Mouse (Mus musculus): ENCODE data around the gene Lmntd1. TPM values are rescaled to one million over a fixed set of nuclear protein-coding genes. Genes with fewer than 3 reads are reported as not detected.

The Lmntd1 gene
- polyA plus RNA-seq, 1 experiment = 0.04 TPM

- Histone ChIP-seq H3K27ac (ENCODE audit: insufficient read depth, low read length) (no peak overlapping the region), H3K4me3 (ENCODE audit: extremely low read depth, insufficient read depth, insufficient read length) (no peak overlapping the region), H3K27me3 (ENCODE audit: control insufficient read depth, insufficient read depth, low read length) (no peaks in the 10 kb centered on the region), H3K36me3 (ENCODE audit: control insufficient read depth, insufficient read depth, low read length) (no peaks in the 10 kb centered on the region), H3K4me1 (ENCODE audit: control insufficient read depth, insufficient read depth, insufficient read length) (no peaks in the 10 kb centered on the region)
- TF ChIP-seq POLR2A (IDR thresholded peaks at IDR 0.05; ENCODE audit: low read depth, low read length) (no peak), CTCF (IDR thresholded peaks at IDR 0.05; ENCODE audit: extremely low read depth, insufficient read depth, insufficient read length, insufficient replicate concordance) (no peak)
- no peak for DNase-seq (ENCODE audit: low read depth in 1 of 2, low spot score in 2 of 2)
- whole genome bisulfite sequencing = 88% methylated on average over 15 of the region's 15 CpGs
Measured at GRCm38 (mm10) chr6:145481938-145482337, 132.2 kb downstream of the Lmntd1 start.

GRCm38 (mm10) chr6:145478821-145479271, 135.3 kb downstream of the Lmntd1 start:
- Histone ChIP-seq H3K27me3 (ENCODE audit: control insufficient read depth, insufficient read depth, low read length) (no peaks in the 10 kb centered on the region), H3K36me3 (ENCODE audit: control insufficient read depth, insufficient read depth, low read length) (no peaks in the 10 kb centered on the region), H3K4me1 (ENCODE audit: control insufficient read depth, insufficient read depth, insufficient read length) (no peaks in the 10 kb centered on the region), H3K27ac (ENCODE audit: insufficient read depth, low read length) (no peak overlapping the region), H3K4me3 (ENCODE audit: extremely low read depth, insufficient read depth, insufficient read length) (no peak overlapping the region)
- no peak for DNase-seq (ENCODE audit: low read depth in 1 of 2, low spot score in 2 of 2)
- 70% methylated on average over 4 of the region's 4 CpGs for WGBS
- TF ChIP-seq CTCF (IDR thresholded peaks at IDR 0.05; ENCODE audit: extremely low read depth, insufficient read depth, insufficient read length, insufficient replicate concordance) (no peak), POLR2A (IDR thresholded peaks at IDR 0.05; ENCODE audit: low read depth, low read length) (no peak)

- Histone ChIP-seq H3K27ac (ENCODE audit: insufficient read depth, low read length) (no peak overlapping the region), H3K4me1 (ENCODE audit: control insufficient read depth, insufficient read depth, insufficient read length) (no peaks in the 10 kb centered on the region), H3K4me3 (ENCODE audit: extremely low read depth, insufficient read depth, insufficient read length) (no peak overlapping the region), H3K36me3 (ENCODE audit: control insufficient read depth, insufficient read depth, low read length) (no peaks in the 10 kb centered on the region), H3K27me3 (ENCODE audit: control insufficient read depth, insufficient read depth, low read length) (no peaks in the 10 kb centered on the region)
- no peak for DNase-seq (ENCODE audit: low read depth in 1 of 2, low spot score in 2 of 2)
- TF ChIP-seq CTCF (IDR thresholded peaks at IDR 0.05; ENCODE audit: extremely low read depth, insufficient read depth, insufficient read length, insufficient replicate concordance) (no peak), POLR2A (IDR thresholded peaks at IDR 0.05; ENCODE audit: low read depth, low read length) (no peak)
- WGBS = 85% methylated on average over 10 of the region's 10 CpGs
Measured at GRCm38 (mm10) chr6:145477367-145477905, 136.7 kb downstream of the Lmntd1 start.

GRCm38 (mm10) chr6:145471638-145472247, 142.4 kb downstream of the Lmntd1 start:
- WGBS = 88% methylated on average over 11 of the region's 11 CpGs

GRCm38 (mm10) chr6:145469260-145469943, 144.7 kb downstream of the Lmntd1 start:
- no peak overlapping the region for H3K27ac ChIP-seq (ENCODE audit: insufficient read depth, low read length)
- H3K27me3 ChIP-seq (ENCODE audit: control insufficient read depth, insufficient read depth, low read length) = no peaks in the 10 kb centered on the region
- H3K4me3 ChIP-seq (ENCODE audit: extremely low read depth, insufficient read depth, insufficient read length) = no peak overlapping the region
- no peaks in the 10 kb centered on the region for H3K4me1 ChIP-seq (ENCODE audit: control insufficient read depth, insufficient read depth, insufficient read length)
- TF ChIP-seq CTCF (IDR thresholded peaks at IDR 0.05; ENCODE audit: extremely low read depth, insufficient read depth, insufficient read length, insufficient replicate concordance) (no peak), POLR2A (IDR thresholded peaks at IDR 0.05; ENCODE audit: low read depth, low read length) (no peak)
- 84% methylated on average over 8 of the region's 8 CpGs for WGBS
- DNase-seq (ENCODE audit: low read depth in 1 of 2, low spot score in 2 of 2) = no peak
- no peaks in the 10 kb centered on the region for H3K36me3 ChIP-seq (ENCODE audit: control insufficient read depth, insufficient read depth, low read length)

More at GRCm38 (mm10) chr6:145471638-145472247, 142.4 kb downstream of the Lmntd1 start:
- Histone ChIP-seq H3K4me3 (ENCODE audit: extremely low read depth, insufficient read depth, insufficient read length) (no peak overlapping the region), H3K4me1 (ENCODE audit: control insufficient read depth, insufficient read depth, insufficient read length) (no peaks in the 10 kb centered on the region), H3K27ac (ENCODE audit: insufficient read depth, low read length) (no peak overlapping the region), H3K36me3 (ENCODE audit: control insufficient read depth, insufficient read depth, low read length) (no peaks in the 10 kb centered on the region), H3K27me3 (ENCODE audit: control insufficient read depth, insufficient read depth, low read length) (no peaks in the 10 kb centered on the region)
- no peak for TF ChIP-seq CTCF (IDR thresholded peaks at IDR 0.05; ENCODE audit: extremely low read depth, insufficient read depth, insufficient read length, insufficient replicate concordance)
- no peak for TF ChIP-seq POLR2A (IDR thresholded peaks at IDR 0.05; ENCODE audit: low read depth, low read length)
- DNase-seq (ENCODE audit: low read depth in 1 of 2, low spot score in 2 of 2) = no peak

- no peak for DNase-seq (ENCODE audit: low read depth in 1 of 2, low spot score in 2 of 2)
- TF ChIP-seq POLR2A (IDR thresholded peaks at IDR 0.05; ENCODE audit: low read depth, low read length) = no peak
- TF ChIP-seq CTCF (IDR thresholded peaks at IDR 0.05; ENCODE audit: extremely low read depth, insufficient read depth, insufficient read length, insufficient replicate concordance) = no peak
- no peaks in the 10 kb centered on the region for H3K4me1 ChIP-seq (ENCODE audit: control insufficient read depth, insufficient read depth, insufficient read length)
- H3K36me3 ChIP-seq (ENCODE audit: control insufficient read depth, insufficient read depth, low read length) = no peaks in the 10 kb centered on the region
- H3K27me3 ChIP-seq (ENCODE audit: control insufficient read depth, insufficient read depth, low read length) = no peaks in the 10 kb centered on the region
- H3K4me3 ChIP-seq (ENCODE audit: extremely low read depth, insufficient read depth, insufficient read length) = no peak overlapping the region
- no peak overlapping the region for H3K27ac ChIP-seq (ENCODE audit: insufficient read depth, low read length)
- WGBS = 88% methylated on average over 4 of the region's 4 CpGs
Measured at GRCm38 (mm10) chr6:145464027-145464426, 150.1 kb downstream of the Lmntd1 start.
